Mouse (Mus musculus): ENCODE results near the gene Fgfr2. TPM values are rescaled to one million over a fixed set of nuclear protein-coding genes. Genes with fewer than 3 reads are reported as not detected.

The Fgfr2 gene
- polyA plus RNA-seq, 1 experiment from 2014 or later = 92.0 TPM

DNA sequence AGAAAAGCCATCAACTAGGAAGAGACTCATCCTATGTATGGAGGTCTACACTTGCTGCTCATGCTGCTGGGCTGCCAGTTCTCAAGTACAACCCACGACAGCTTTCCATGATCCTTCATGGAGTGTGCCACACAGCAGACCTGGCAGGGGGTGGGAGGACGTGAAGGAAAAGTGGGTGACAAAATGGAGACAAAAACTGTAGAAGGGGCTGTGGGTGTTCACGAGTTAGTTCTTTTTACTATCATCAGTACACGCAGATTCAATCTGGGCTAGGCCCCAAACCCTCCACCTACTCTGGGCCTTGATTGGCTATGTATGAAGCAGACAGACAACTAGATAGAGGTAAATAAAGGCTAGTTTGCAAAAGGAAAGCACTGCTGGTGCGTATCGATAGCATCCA lies 359.8 kb downstream of the Fgfr2 start:
- no peak overlapping the region for H3K27ac ChIP-seq (ENCODE audit: low read depth, low read length)
- DNase-seq (ENCODE audit: low spot score, missing footprints) (no peak), ATAC-seq (ENCODE audit: low FRiP score) (no peak)
- no peaks in the 10 kb centered on the region for H3K9me3 ChIP-seq (ENCODE audit: control insufficient read depth, low read length)
- H3K27me3 ChIP-seq (ENCODE audit: control insufficient read depth, insufficient read depth, low read length) = no peaks in the 10 kb centered on the region
- peaks cover 5% of the 10 kb centered on the region for H3K36me3 ChIP-seq (ENCODE audit: control insufficient read depth, insufficient read depth, low read length)
- H3K9ac ChIP-seq (ENCODE audit: low read length) = no peak overlapping the region
- H3K4me2 ChIP-seq = no peak overlapping the region
- 90% methylated on average over 6 of the region's 6 CpGs for WGBS
- H3K4me1 ChIP-seq (ENCODE audit: control insufficient read depth, insufficient read depth, low read length) = no peaks in the 10 kb centered on the region; the same call in 1 of the 2 replicates
- no peak overlapping the region for H3K4me3 ChIP-seq (ENCODE audit: low read depth, low read length)

DNA sequence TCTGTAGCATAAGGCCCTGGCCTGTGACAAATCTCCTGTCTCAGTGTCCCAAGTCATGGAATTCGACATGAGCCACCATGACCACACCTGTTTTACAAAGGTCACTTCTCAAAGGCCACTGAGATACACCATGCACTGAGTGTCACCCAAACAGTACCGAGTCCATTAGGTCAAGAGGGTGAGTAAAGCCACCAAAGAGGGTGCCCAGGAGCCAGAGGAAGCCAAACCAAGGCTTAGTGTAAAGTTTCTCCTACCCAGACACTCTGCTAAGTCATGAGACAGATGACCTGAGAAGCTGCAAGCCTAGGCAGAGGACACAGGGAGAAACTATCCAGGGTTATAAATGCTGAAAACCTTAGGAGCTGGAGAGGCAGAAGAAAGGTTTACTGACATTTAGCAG lies 361.7 kb downstream of the Fgfr2 start:
- no peak overlapping the region for H3K9ac ChIP-seq (ENCODE audit: low read length)
- no peaks in the 10 kb centered on the region for H3K9me3 ChIP-seq (ENCODE audit: control insufficient read depth, low read length)
- WGBS = 92% methylated on average over 2 of the region's 2 CpGs
- DNase-seq (ENCODE audit: low spot score, missing footprints) = no peak
- ATAC-seq (ENCODE audit: low FRiP score) = no peak
- H3K4me3 ChIP-seq (ENCODE audit: low read depth, low read length) = no peak overlapping the region
- no peaks in the 10 kb centered on the region for H3K27me3 ChIP-seq (ENCODE audit: control insufficient read depth, insufficient read depth, low read length)
- no peak overlapping the region for H3K27ac ChIP-seq (ENCODE audit: low read depth, low read length)
- H3K36me3 ChIP-seq (ENCODE audit: control insufficient read depth, insufficient read depth, low read length) = peaks cover 5% of the 10 kb centered on the region
- no peaks in the 10 kb centered on the region for H3K4me1 ChIP-seq (ENCODE audit: control insufficient read depth, insufficient read depth, low read length)
- no peak overlapping the region for H3K4me2 ChIP-seq

GRCm38 (mm10) chr7:132760589-132761180 lies 362.5 kb downstream of the Fgfr2 start:
- Histone ChIP-seq H3K27ac (ENCODE audit: low read depth, low read length) (no peak overlapping the region), H3K4me2 (no peak overlapping the region), H3K9ac (ENCODE audit: low read length) (no peak overlapping the region), H3K4me3 (ENCODE audit: low read depth, low read length) (no peak overlapping the region), H3K27me3 (ENCODE audit: control insufficient read depth, insufficient read depth, low read length) (no peaks in the 10 kb centered on the region), H3K9me3 (ENCODE audit: control insufficient read depth, low read length) (no peaks in the 10 kb centered on the region), H3K4me1 (ENCODE audit: control insufficient read depth, insufficient read depth, low read length) (no peaks in the 10 kb centered on the region), H3K36me3 (ENCODE audit: control insufficient read depth, insufficient read depth, low read length) (peaks cover 5% of the 10 kb centered on the region)
- DNase-seq (ENCODE audit: low spot score, missing footprints) (no peak), ATAC-seq (ENCODE audit: low FRiP score) (no peak)
- 93% methylated on average over 6 of the region's 6 CpGs for WGBS

- no peaks in the 10 kb centered on the region for H3K27me3 ChIP-seq (ENCODE audit: control insufficient read depth, insufficient read depth, low read length)
- DNase-seq (ENCODE audit: low spot score, missing footprints) = no peak
- H3K9ac ChIP-seq (ENCODE audit: low read length) = no peak overlapping the region
- H3K4me2 ChIP-seq = no peak overlapping the region
- peaks cover 5% of the 10 kb centered on the region for H3K36me3 ChIP-seq (ENCODE audit: control insufficient read depth, insufficient read depth, low read length)
- H3K4me1 ChIP-seq (ENCODE audit: control insufficient read depth, insufficient read depth, low read length) = no peaks in the 10 kb centered on the region
- 81% methylated on average over 6 of the region's 6 CpGs for WGBS
- H3K4me3 ChIP-seq (ENCODE audit: low read depth, low read length) = no peak overlapping the region
- no peak overlapping the region for H3K27ac ChIP-seq (ENCODE audit: low read depth, low read length)
- no peaks in the 10 kb centered on the region for H3K9me3 ChIP-seq (ENCODE audit: control insufficient read depth, low read length)
- ATAC-seq (ENCODE audit: low FRiP score) = no peak
Measured at GRCm38 (mm10) chr7:132759926-132760325, 363.2 kb downstream of the Fgfr2 start.

DNA sequence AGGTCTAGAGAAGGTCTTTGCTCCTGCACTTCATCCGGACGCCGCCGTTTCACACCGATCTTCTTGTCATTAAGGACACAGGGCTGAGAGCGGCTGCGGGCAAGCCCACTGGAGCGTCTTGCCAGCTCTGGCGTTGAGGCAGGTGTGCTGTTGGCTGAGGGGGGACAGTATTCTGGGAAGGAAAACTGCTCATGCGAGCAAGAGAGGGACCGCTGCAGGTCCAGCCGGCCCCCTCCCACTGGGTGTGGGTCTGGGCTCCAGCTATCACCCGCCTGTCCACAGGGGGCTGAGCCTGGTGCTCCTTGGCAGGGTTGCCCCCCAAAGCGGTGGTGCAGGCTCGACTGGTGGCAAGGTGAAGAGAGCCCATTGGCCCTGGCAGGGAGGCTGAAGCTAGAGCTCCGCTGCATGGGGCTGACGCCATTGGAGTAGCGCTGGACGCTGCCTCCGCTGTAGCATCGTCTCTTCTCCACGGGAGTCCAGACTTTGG lies 363.7 kb downstream of the Fgfr2 start:
- DNase-seq (ENCODE audit: low spot score, missing footprints) (no peak), ATAC-seq (ENCODE audit: low FRiP score) (no peak)
- Histone ChIP-seq H3K9me3 (ENCODE audit: control insufficient read depth, low read length) (no peaks in the 10 kb centered on the region), H3K4me2 (no peak overlapping the region), H3K36me3 (ENCODE audit: control insufficient read depth, insufficient read depth, low read length) (peaks cover 5% of the 10 kb centered on the region), H3K4me1 (ENCODE audit: control insufficient read depth, insufficient read depth, low read length) (no peaks in the 10 kb centered on the region), H3K27me3 (ENCODE audit: control insufficient read depth, insufficient read depth, low read length) (no peaks in the 10 kb centered on the region), H3K4me3 (ENCODE audit: low read depth, low read length) (no peak overlapping the region), H3K9ac (ENCODE audit: low read length) (no peak overlapping the region), H3K27ac (ENCODE audit: low read depth, low read length) (no peak overlapping the region)
- WGBS = 96% methylated on average over 22 of the region's 22 CpGs

DNA sequence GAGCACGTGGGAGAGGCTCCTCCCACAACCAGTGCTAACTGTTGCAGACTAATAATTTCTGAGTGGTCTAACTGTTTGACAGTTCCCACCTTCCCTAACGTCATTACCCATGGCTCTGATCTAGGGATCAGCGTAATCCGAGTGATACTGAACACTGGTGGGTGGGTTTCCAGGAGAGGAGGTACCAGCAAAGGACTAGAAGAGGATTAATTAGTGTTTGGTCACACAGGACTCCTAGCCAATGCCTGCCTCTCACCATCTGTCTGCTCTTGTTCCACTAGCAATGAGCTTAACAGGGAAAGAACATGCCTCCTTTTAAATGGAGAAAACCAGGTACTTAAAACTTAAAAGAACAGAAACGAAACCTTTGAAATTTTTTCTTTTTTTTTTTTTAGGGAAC lies 364.3 kb downstream of the Fgfr2 start:
- Histone ChIP-seq H3K27me3 (ENCODE audit: control insufficient read depth, insufficient read depth, low read length) (no peaks in the 10 kb centered on the region), H3K4me1 (ENCODE audit: control insufficient read depth, insufficient read depth, low read length) (no peaks in the 10 kb centered on the region), H3K9ac (ENCODE audit: low read length) (no peak overlapping the region), H3K27ac (ENCODE audit: low read depth, low read length) (no peak overlapping the region), H3K4me3 (ENCODE audit: low read depth, low read length) (no peak overlapping the region), H3K4me2 (no peak overlapping the region), H3K9me3 (ENCODE audit: control insufficient read depth, low read length) (no peaks in the 10 kb centered on the region), H3K36me3 (ENCODE audit: control insufficient read depth, insufficient read depth, low read length) (peaks cover 5% of the 10 kb centered on the region)
- DNase-seq (ENCODE audit: low spot score, missing footprints) (no peak), ATAC-seq (ENCODE audit: low FRiP score) (no peak)
- 84% methylated on average over 5 of the region's 5 CpGs for WGBS

DNA sequence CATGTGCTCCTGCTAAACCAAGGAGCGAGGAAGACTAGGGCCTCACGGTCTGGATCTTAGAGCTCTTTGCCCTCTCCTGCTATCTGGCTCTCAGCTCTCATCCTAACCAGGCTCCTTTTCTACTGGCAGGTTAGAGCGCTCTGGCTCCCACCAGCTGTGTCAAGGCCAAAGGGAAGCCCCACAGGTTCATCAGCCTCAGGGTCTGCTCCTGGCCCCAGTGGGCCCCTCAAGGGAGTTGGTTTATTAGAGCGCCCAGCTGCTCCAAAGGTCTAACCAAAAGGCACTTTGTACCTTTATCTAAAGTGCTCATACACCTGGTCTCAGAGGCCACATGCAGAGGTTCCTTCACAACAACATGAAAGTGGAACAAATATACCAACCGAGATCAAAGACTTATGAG lies 366.8 kb downstream of the Fgfr2 start:
- Histone ChIP-seq H3K27ac (ENCODE audit: low read depth, low read length) (no peak overlapping the region), H3K4me1 (ENCODE audit: control insufficient read depth, insufficient read depth, low read length) (no peaks in the 10 kb centered on the region), H3K4me2 (no peak overlapping the region), H3K4me3 (ENCODE audit: low read depth, low read length) (no peak overlapping the region), H3K9me3 (ENCODE audit: control insufficient read depth, low read length) (no peaks in the 10 kb centered on the region), H3K27me3 (ENCODE audit: control insufficient read depth, insufficient read depth, low read length) (no peaks in the 10 kb centered on the region), H3K9ac (ENCODE audit: low read length) (no peak overlapping the region), H3K36me3 (ENCODE audit: control insufficient read depth, insufficient read depth, low read length) (peaks cover 7% of the 10 kb centered on the region)
- 92% methylated on average over 5 of the region's 5 CpGs for WGBS
- DNase-seq (ENCODE audit: low spot score, missing footprints) (no peak), ATAC-seq (ENCODE audit: low FRiP score) (no peak)

- Histone ChIP-seq H3K4me3 (ENCODE audit: low read depth, low read length) (no peak overlapping the region), H3K9ac (ENCODE audit: low read length) (no peak overlapping the region), H3K4me1 (ENCODE audit: control insufficient read depth, insufficient read depth, low read length) (no peaks in the 10 kb centered on the region), H3K36me3 (ENCODE audit: control insufficient read depth, insufficient read depth, low read length) (peaks cover 3% of the 10 kb centered on the region; the same call in 1 of the 2 replicates), H3K27me3 (ENCODE audit: control insufficient read depth, insufficient read depth, low read length) (no peaks in the 10 kb centered on the region), H3K4me2 (no peak overlapping the region), H3K9me3 (ENCODE audit: control insufficient read depth, low read length) (no peaks in the 10 kb centered on the region), H3K27ac (ENCODE audit: low read depth, low read length) (no peak overlapping the region)
- 77% methylated on average over 3 of the region's 3 CpGs for WGBS
- DNase-seq (ENCODE audit: low spot score, missing footprints) (no peak), ATAC-seq (ENCODE audit: low FRiP score) (no peak)
Measured at GRCm38 (mm10) chr7:132754389-132754750, 368.8 kb downstream of the Fgfr2 start.

GRCm38 (mm10) chr7:132753518-132754388 lies 369.4 kb downstream of the Fgfr2 start:
- H3K9ac ChIP-seq (ENCODE audit: low read length) = no peak overlapping the region
- H3K9me3 ChIP-seq (ENCODE audit: control insufficient read depth, low read length) = no peaks in the 10 kb centered on the region
- no peaks in the 10 kb centered on the region for H3K4me1 ChIP-seq (ENCODE audit: control insufficient read depth, insufficient read depth, low read length)
- ATAC-seq (ENCODE audit: low FRiP score) (no peak), DNase-seq (ENCODE audit: low spot score, missing footprints) (peak; percentile 35)
- 81% methylated on average over 4 of the region's 4 CpGs for WGBS
- peaks cover 2% of the 10 kb centered on the region; the same call in 1 of the 2 replicates for H3K36me3 ChIP-seq (ENCODE audit: control insufficient read depth, insufficient read depth, low read length)
- H3K4me2 ChIP-seq = no peak overlapping the region
- no peak overlapping the region for H3K27ac ChIP-seq (ENCODE audit: low read depth, low read length)
- no peak overlapping the region for H3K4me3 ChIP-seq (ENCODE audit: low read depth, low read length)
- no peaks in the 10 kb centered on the region for H3K27me3 ChIP-seq (ENCODE audit: control insufficient read depth, insufficient read depth, low read length)
